8 mouse cellular contexts compared by ENCODE assay signal in genomic region chr11:3330566-3330965, GRCm38 (mm10). TPM values are rescaled to one million over a fixed set of nuclear protein-coding genes. Genes with fewer than 3 reads are reported as not detected.
DNase-seq lines count a peak whose midpoint lies in the region; ATAC-seq and TF ChIP-seq lines count a peak whose summit lies in the region.

No protein-coding gene starts in this region.

- H3K36me3 ChIP-seq in forebrain, embryonic 15.5 days, result peaks cover 14% of the 10 kb centered on the region; the same call in 1 of the 2 replicates
- no peaks in the 10 kb centered on the region for H3K36me3 ChIP-seq in liver, embryonic 16.5 days (ENCODE audit: control insufficient read depth, insufficient read depth)
- H3K36me3 ChIP-seq in neural tube, embryonic 12.5 days, result no peaks in the 10 kb centered on the region
- H3K36me3 ChIP-seq in stomach, postnatal 0 days (ENCODE audit: control insufficient read depth, insufficient read depth, low read length), result no peaks in the 10 kb centered on the region

- under 1% methylated on average over 9 of the region's 9 CpGs for WGBS in forebrain, embryonic 15.5 days
- WGBS in liver, embryonic 16.5 days (ENCODE audit: insufficient replicate concordance), result 2% methylated on average over 9 of the region's 9 CpGs
- WGBS in neural tube, embryonic 12.5 days, result 0% methylated on average over 9 of the region's 9 CpGs
- 1% methylated on average over 9 of the region's 9 CpGs for WGBS in stomach, postnatal 0 days

- DNase-seq in CD8-positive naive resting alpha-beta T cell, adult 2 months (ENCODE audit: low read depth in 2 of 2, low spot score in 2 of 2), result peak; percentile 77 to 85
- peak; percentile 67 for DNase-seq in c-Kit-positive CD71-negative TER-119-negative erythroid progenitor cells, embryonic 14.5 days (ENCODE audit: low read depth)
- peak; percentile 89 to 92 for DNase-seq in heart, postnatal 14 days
- DNase-seq in layer of hippocampus, adult 11-12 months (ENCODE audit: low spot score), result peak; percentile 93
- peak; percentile 79 for DNase-seq in stomach, postnatal 0 days (ENCODE audit: low spot score)

- TF ChIP-seq CTCF in stomach, postnatal 0 days (IDR thresholded peaks at IDR 0.05; ENCODE audit: low read depth), result peak; percentile 69

- H3K9me3 ChIP-seq in forebrain, embryonic 15.5 days, result no peaks in the 10 kb centered on the region
- no peaks in the 10 kb centered on the region for H3K9me3 ChIP-seq in liver, embryonic 16.5 days (replicated peaks; ENCODE audit: control insufficient read depth, low read length)
- no peaks in the 10 kb centered on the region for H3K9me3 ChIP-seq in neural tube, embryonic 12.5 days
- H3K9me3 ChIP-seq in stomach, postnatal 0 days (ENCODE audit: control insufficient read depth, low read length), result no peaks in the 10 kb centered on the region

- H3K4me2 ChIP-seq in forebrain, embryonic 15.5 days (replicated peaks), result peak overlapping the region; percentile 88
- peak overlapping the region; percentile 79 for H3K4me2 ChIP-seq in liver, embryonic 16.5 days (ENCODE audit: low read depth, low read length)
- peak overlapping the region; percentile 91 for H3K4me2 ChIP-seq in neural tube, embryonic 12.5 days (replicated peaks)
- H3K4me2 ChIP-seq in stomach, postnatal 0 days (replicated peaks; ENCODE audit: low read depth), result peak overlapping the region; percentile 79

- H3K27me3 ChIP-seq in forebrain, embryonic 15.5 days, result no peaks in the 10 kb centered on the region
- H3K27me3 ChIP-seq in liver, embryonic 16.5 days (ENCODE audit: control insufficient read depth, insufficient read depth, low read depth, low read length), result peaks cover 27% of the 10 kb centered on the region
- no peaks in the 10 kb centered on the region for H3K27me3 ChIP-seq in neural tube, embryonic 12.5 days (replicated peaks)
- no peaks in the 10 kb centered on the region for H3K27me3 ChIP-seq in stomach, postnatal 0 days (ENCODE audit: control insufficient read depth, insufficient read depth, low read length)

- peaks cover 18% of the 10 kb centered on the region for H3K4me1 ChIP-seq in forebrain, embryonic 15.5 days
- peaks cover 18% of the 10 kb centered on the region for H3K4me1 ChIP-seq in liver, embryonic 16.5 days (ENCODE audit: control insufficient read depth, low read depth, low read length)
- H3K4me1 ChIP-seq in neural tube, embryonic 12.5 days, result peaks cover 10% of the 10 kb centered on the region; the same call in 1 of the 2 replicates
- H3K4me1 ChIP-seq in stomach, postnatal 0 days (replicated peaks; ENCODE audit: control insufficient read depth, insufficient read depth), result peaks cover 12% of the 10 kb centered on the region; the same call in 1 of the 2 replicates

- peak; percentile 39 for ATAC-seq in forebrain, embryonic 15.5 days (replicated peaks)
- no peak for ATAC-seq in liver, embryonic 16.5 days (ENCODE audit: low read depth)
- ATAC-seq in neural tube, embryonic 12.5 days (ENCODE audit: low FRiP score, low read depth), result no peak
- no peak for ATAC-seq in stomach, postnatal 0 days (ENCODE audit: low FRiP score, low TSS enrichment)

- TF ChIP-seq EP300 in stomach, postnatal 0 days (optimal IDR thresholded peaks at IDR 0.05), result no peak

- H3K4me3 ChIP-seq in forebrain, embryonic 15.5 days, result peak overlapping the region; percentile 60
- peak overlapping the region; percentile 54 for H3K4me3 ChIP-seq in liver, embryonic 16.5 days (ENCODE audit: low read depth, low read length)
- peak overlapping the region; percentile 46 for H3K4me3 ChIP-seq in neural tube, embryonic 12.5 days
- peak overlapping the region; percentile 49 for H3K4me3 ChIP-seq in stomach, postnatal 0 days (ENCODE audit: low read depth, low read length)

- H3K9ac ChIP-seq in forebrain, embryonic 15.5 days (replicated peaks), result peak overlapping the region; percentile 63
- H3K9ac ChIP-seq in liver, embryonic 16.5 days (ENCODE audit: low read depth, low read length), result no peak overlapping the region; the same call in 1 of the 2 replicates
- peak overlapping the region; percentile 57 for H3K9ac ChIP-seq in neural tube, embryonic 12.5 days
- H3K9ac ChIP-seq in stomach, postnatal 0 days (ENCODE audit: low read length), result peak overlapping the region; percentile 64

- intact Hi-C loops in heart, postnatal 14 days (cut with DNase I), result loop anchor here (2.0 kb wide), 1 partner anchor 40 kb away; no protein-coding TSS in a partner anchor

- H3K27ac ChIP-seq in forebrain, embryonic 15.5 days (replicated peaks), result peak overlapping the region; percentile 86
- no peak overlapping the region for H3K27ac ChIP-seq in liver, embryonic 16.5 days (ENCODE audit: low read length)
- H3K27ac ChIP-seq in neural tube, embryonic 12.5 days, result no peak overlapping the region
- H3K27ac ChIP-seq in stomach, postnatal 0 days (replicated peaks), result peak overlapping the region; percentile 90

RNA-seq across cellular contexts. Expression of gene Pik3ip1, which starts 0.4 kb away (rescaled TPM):
- 34.4 and 36.6 TPM in 2 replicates for polyA plus RNA-seq in forebrain, embryonic 15.5 days (2015; fragmentation: Nextera tagmentation; extraction: Ambion mirVana)
- total RNA-seq in heart, postnatal 14 days (2021), result 10 to 100 TPM; 34.0 to 39.8 TPM
- 1.4 and 1.9 TPM in 2 replicates for polyA plus RNA-seq in liver, embryonic 16.5 days (2015; fragmentation: Nextera tagmentation; extraction: Ambion mirVana)
- 21.2 and 22.6 TPM in 2 replicates for polyA plus RNA-seq in neural tube, embryonic 12.5 days (2016; fragmentation: Nextera tagmentation; extraction: Ambion mirVana)
- polyA plus RNA-seq in stomach, postnatal 0 days (2015; fragmentation: Nextera tagmentation; extraction: Ambion mirVana), result 8.9 and 9.0 TPM in 2 replicates

RNA-seq across cellular contexts. Expression of gene Patz1, which starts 41.9 kb away (rescaled TPM):
- 63.5 and 66.2 TPM in 2 replicates for polyA plus RNA-seq in forebrain, embryonic 15.5 days (2015; fragmentation: Nextera tagmentation; extraction: Ambion mirVana)
- total RNA-seq in heart, postnatal 14 days (2021), result 10 to 100 TPM; 26.6 to 30.4 TPM
- 8.7 and 9.2 TPM in 2 replicates for polyA plus RNA-seq in liver, embryonic 16.5 days (2015; fragmentation: Nextera tagmentation; extraction: Ambion mirVana)
- 115 and 117 TPM in 2 replicates for polyA plus RNA-seq in neural tube, embryonic 12.5 days (2016; fragmentation: Nextera tagmentation; extraction: Ambion mirVana)
- polyA plus RNA-seq in stomach, postnatal 0 days (2015; fragmentation: Nextera tagmentation; extraction: Ambion mirVana), result 12.2 and 14.1 TPM in 2 replicates

Comparison
In these comparisons a context has a peak if more than half of its experiments do, and no peak if none do; other contexts are left out.
1. H3K27ac ChIP-seq: peak in forebrain, embryonic 15.5 days (single experiment) and stomach, postnatal 0 days (single experiment); none in liver, embryonic 16.5 days (single experiment) and neural tube, embryonic 12.5 days (single experiment).
2. Peak in every context shown above with its lines, with median percentiles within 50 percentile points of each other: DNase-seq, H3K4me2 ChIP-seq and H3K4me3 ChIP-seq.